Mouse (Mus musculus) ovary, adult 2 months (tissue): Measurements from ENCODE around the gene Sik1. TPM values are rescaled to one million over a fixed set of nuclear protein-coding genes. Genes with fewer than 3 reads are reported as not detected.

Source experiments
- polyA plus RNA-seq: library from polyadenylated mRNA; depleted of rRNA; stranded (reverse); fragments of >200 nt; gene quantifications from 2 replicates; pipeline ENCODE4 v1.2.3, GENCODE M21; 2012; rRNA removed

Sik1 gene
- 31.5 and 33.7 TPM in 2 replicates for polyA plus RNA-seq

DNA sequence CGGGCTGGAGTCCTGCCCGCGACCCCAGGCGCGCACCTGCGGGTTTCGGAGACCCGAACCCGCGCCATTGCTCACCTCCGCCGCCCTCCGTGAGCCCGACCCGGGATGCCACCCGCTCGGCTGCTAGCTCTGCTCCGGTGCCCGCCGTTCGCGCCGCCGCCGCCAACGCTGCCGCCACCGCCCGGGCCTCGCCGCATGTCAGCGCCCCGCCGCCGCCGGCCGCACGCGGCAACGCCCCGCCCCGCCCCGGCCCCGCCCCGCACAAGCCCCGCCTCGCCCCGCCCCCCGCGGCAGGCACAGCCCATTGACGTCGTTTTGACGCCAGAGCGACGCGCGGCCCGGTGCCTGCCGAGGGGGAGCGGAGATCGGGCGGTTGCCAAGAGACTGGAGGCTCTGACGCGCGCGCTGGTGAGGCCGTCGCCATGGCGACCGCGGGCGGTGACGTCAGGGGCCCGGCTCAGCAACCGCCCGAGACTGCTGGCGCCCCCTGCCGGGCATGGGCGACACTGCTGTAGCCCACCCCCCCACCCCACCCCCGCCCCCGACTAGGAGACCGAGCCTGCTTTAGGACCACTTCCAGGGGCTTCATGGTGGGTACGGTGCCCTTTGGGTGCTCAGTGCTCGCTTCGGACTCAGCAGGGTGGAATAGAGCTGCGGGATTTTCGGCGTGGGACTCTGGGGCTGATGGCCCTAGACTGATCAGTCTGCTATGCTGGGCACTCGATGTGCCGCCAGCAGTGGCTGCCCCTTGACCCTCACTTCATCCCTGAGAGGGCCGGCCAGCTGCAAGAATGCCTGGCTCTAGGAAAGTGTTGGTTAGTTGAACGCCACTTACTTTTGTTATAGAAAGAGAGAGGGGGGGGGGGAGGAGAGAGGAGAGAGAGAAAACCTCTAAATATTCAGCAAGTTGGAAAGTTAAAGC is at the start of gene Sik1:
Sik1 (minus strand) TSS at position 208 of the 922 bp plus-strand sequence.

Other genes with a start within 250 kb of the Sik1 start
- 192 and 211 TPM in 2 replicates for gene Cbs, start 218.6 kb downstream of the Sik1 start, polyA plus RNA-seq
- gene U2af1, start 196.9 kb downstream of the Sik1 start, polyA plus RNA-seq: 43.1 and 52.3 TPM in 2 replicates
- 0.16 and 0.29 TPM in 2 replicates for gene Cryaa, start 178.0 kb downstream of the Sik1 start, polyA plus RNA-seq
- gene Rrp1b, start 180.3 kb upstream of the Sik1 start, polyA plus RNA-seq: 12.9 and 21.8 TPM in 2 replicates
- 0.37 and 0.48 TPM in 2 replicates for gene Hsf2bp, start 180.5 kb upstream of the Sik1 start, polyA plus RNA-seq